Mouse (Mus musculus): Measurements from ENCODE around the gene Slco3a1. TPM values are rescaled to one million over a fixed set of nuclear protein-coding genes. Genes with fewer than 3 reads are reported as not detected.
A peak's percentile ranks its signal among the peaks of the same experiment; 100 is the strongest.

Gene Slco3a1
- total RNA-seq, 4 experiments from 2014 or later, result 47.2 to 64.9 (median 57.2) TPM

- DNase-seq (ENCODE audit: low spot score in 2 of 2), result no peak
Observed at GRCm38 (mm10) chr7:74487727-74488126, 66.9 kb downstream of the Slco3a1 start.

DNA sequence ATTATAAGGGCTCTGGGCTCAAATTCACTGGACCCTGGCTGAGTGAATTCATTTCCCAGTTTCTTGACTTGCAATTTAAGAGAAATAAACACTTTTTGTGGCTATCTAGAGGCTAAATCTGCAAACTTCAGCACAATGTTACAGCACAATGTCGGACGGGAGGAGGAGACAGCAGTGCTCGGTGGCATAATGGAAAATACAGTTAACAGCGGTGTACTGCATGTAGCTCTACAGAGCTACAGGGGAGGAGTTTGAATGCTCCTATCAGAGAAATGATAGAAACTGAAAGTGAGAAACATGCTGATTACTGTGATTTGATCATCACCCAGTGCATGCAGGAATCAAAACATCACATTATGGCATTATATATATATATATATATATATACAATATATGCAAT, 68.5 kb downstream of the Slco3a1 start:
- DNase-seq (ENCODE audit: low spot score in 2 of 2), result no peak

DNA sequence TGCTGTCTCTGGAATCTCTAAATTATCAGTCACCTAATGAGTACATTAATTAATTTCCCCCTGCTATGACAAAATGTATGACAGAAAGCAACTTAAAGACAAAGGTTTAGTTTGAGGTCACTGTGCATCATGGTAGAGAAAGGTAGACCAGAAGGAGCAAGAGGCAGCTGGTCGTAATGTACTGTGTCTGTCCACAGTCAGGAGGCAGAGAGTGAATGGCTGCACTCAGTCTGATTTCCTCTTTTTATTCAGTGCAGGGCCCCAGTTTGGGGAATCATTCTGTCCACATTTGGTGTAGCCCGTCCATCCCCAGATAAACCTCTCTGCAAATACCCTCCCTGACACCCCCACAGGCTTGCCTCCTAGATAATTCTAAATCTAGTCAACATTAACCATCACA, 68.9 kb downstream of the Slco3a1 start:
- DNase-seq (ENCODE audit: low spot score in 2 of 2), result no peak

GRCm38 (mm10) chr7:74484024-74484385, 70.6 kb downstream of the Slco3a1 start:
- DNase-seq (ENCODE audit: low spot score in 2 of 2), result no peak

GRCm38 (mm10) chr7:74483294-74484023, 71.1 kb downstream of the Slco3a1 start:
- no peak for DNase-seq (ENCODE audit: low spot score in 2 of 2)

DNA sequence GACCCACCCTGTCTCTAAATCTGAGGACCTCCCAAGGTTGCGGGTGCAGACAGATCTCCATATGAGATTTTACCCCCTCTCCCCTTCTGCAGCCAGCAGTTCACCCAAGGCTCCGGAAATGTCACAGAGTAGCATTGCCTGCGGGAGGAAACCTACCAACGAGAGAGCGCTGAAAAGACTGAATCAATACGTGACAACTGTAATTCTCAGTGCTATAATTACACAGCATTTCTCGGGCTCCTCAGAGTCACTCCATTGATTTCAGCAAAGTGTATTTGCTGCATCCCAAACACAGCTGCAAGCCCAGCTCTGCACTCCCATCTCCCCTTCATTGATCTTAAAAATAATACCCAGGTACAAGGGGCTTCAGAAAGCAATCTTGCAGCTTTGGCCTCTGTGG, 82.8 kb downstream of the Slco3a1 start:
- DNase-seq (ENCODE audit: low spot score in 2 of 2), result no peak

DNA sequence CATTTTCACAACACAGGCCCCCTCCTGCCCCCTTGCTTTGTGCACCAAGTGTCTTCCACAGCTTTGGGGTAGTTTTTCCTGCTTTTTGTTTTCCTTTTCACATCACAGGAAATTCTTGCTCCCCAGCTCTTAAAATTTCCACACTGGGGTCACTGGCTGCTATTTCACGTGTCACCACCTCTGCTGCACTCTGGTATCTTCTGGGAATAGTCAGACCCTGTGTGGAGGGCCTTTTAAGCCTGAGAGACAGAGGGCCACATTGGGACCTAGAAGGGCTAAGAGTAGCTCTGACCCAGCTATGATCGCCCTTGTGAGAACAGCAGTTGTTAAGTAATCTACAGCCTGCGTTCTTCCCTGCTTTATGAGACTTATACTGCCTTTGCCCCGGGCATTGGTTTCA, 87.7 kb downstream of the Slco3a1 start:
- no peak for DNase-seq (ENCODE audit: low spot score in 2 of 2)

DNA sequence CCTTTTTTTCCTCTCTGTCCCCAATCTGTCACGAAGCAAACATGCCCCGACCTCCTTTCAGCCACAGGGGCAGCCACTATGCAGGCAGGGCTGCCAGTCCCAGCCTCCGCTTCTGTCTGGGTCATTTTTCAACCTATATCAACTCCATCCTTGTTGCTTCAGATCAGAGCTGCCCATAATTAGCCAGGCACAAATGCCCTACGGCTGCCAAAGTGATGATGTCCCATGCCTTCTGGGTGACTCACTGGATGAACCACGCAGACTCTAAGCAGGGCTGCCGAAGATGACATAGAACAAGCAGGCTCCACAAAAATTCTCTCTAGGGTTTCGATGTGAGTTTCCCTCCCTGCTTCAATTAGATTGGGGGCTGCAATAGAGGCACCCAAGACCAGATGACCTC, 89.9 kb downstream of the Slco3a1 start:
- DNase-seq (ENCODE audit: low spot score in 2 of 2), result no peak

- no peak for DNase-seq (ENCODE audit: low spot score in 2 of 2)
Observed at GRCm38 (mm10) chr7:74462451-74462850, 92.1 kb downstream of the Slco3a1 start.

GRCm38 (mm10) chr7:74461736-74462135, 92.8 kb downstream of the Slco3a1 start:
- DNase-seq (ENCODE audit: low spot score in 2 of 2), result no peak

GRCm38 (mm10) chr7:74461146-74461545, 93.4 kb downstream of the Slco3a1 start:
- no peak for DNase-seq (ENCODE audit: low spot score in 2 of 2)

GRCm38 (mm10) chr7:74459812-74460211, 94.8 kb downstream of the Slco3a1 start:
- DNase-seq (ENCODE audit: low spot score in 2 of 2), result no peak

DNA sequence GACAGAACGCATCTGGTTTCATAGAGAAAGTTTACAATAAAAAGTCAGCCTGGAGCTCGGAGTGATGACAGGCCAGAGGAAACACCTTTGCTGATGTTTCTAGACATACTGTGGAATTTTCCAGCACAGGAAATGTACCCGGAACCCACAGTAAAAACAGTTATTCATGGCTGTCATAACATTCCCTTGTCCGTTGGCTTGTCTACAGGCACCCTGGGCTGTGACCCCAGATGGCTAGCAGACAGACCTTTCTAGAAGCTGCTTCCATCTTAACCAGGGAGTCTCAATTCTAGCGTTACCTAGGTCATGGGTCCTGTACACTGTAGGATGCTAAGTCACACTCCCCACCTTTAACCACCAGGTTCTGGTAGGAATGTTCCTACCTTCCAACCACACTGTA, 95.3 kb downstream of the Slco3a1 start:
- DNase-seq (ENCODE audit: low spot score in 2 of 2), result no peak

DNA sequence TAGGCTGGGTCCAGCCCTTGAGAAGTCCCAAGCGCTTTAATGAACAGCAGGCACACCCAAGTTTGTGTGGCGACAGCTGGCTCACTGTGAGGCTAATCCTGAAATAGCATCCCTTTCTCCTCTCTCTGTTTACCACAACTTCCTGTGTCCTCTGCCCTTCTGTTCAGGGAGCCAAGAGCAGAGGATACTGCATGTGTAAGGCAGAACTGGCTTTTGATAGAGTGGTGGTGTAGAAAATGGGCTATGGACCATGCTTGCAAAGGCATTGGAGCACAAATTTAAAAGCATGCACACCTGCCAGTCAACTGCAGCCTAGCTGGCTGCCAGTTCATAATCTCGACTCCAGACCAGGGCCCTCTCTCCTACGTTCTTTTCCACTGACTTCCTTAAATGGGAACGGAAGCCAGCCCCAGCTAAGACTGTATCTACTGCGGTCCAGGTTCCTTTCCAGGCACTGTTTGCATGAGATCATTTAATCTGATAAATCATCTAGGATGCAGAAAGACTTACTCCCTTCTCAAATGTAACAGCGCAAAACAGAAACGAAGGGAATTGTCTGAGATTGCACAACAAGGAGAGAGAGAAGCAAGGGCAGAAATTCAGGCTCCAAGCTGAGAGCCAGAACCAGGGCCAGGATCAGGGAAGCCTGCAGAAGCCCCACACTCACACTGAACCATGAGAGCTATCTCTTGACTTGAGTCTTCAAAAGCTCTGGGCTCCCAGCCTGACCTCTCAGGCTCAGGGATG, 95.9 kb downstream of the Slco3a1 start:
- DNase-seq (ENCODE audit: low spot score in 2 of 2), result no peak

DNA sequence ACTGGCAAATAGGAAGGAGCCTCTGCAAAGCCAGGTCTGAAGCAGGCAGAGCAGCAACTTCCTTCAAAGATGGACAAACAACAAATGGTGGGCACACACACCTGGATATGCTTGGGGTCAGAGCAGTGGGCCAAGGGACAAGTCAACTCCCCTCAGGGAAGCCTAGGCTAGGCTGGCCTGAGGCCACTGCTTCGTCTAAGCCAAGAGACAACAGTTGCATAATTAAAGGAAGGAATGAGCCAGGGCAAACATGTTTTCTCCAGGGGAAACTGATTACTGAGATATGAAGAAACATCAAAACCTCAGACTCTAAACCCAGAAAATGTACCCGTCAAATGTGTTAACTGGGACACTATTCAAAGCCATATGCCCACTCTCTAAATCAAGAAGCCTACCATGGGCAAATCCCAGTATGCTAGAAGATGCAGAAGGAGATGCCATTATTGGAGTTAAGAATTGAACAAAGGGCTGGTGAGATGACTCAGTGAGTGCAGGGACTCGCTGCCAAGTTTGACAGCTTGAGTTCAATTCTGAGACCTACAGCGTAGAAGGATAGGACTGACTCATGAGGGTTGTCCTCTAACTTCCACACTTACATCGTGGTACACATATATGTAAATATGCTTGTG, 97.1 kb downstream of the Slco3a1 start:
- DNase-seq (ENCODE audit: low spot score in 2 of 2), result peak; percentile 42 to 70

GRCm38 (mm10) chr7:74456781-74457180, 97.8 kb downstream of the Slco3a1 start:
- no peak for DNase-seq (ENCODE audit: low spot score in 2 of 2)

GRCm38 (mm10) chr7:74451047-74451446, 103.5 kb downstream of the Slco3a1 start:
- DNase-seq (ENCODE audit: low spot score in 2 of 2), result no peak

DNA sequence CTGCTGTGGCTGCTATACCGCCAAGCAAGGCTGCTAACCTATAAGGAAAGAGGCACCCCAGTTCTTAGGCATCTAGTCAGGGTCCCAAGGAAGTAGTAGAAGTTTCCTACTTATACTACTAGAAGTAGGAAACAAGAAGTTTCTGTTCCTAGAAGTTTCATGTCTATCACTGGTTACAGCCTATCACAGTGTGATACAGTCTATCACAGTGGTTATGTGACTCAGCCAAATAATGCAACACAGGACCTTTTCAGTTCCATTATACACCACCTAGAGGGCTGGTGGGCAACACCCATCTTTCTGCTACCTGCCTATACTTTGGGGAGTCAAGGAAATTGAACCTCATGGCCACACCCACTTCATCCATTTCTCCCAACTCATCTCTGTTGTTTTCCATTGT, 104.8 kb downstream of the Slco3a1 start:
- DNase-seq (ENCODE audit: low spot score in 2 of 2), result no peak

- DNase-seq (ENCODE audit: low spot score in 2 of 2), result no peak
Observed at GRCm38 (mm10) chr7:74447781-74448180, 106.8 kb downstream of the Slco3a1 start.

DNA sequence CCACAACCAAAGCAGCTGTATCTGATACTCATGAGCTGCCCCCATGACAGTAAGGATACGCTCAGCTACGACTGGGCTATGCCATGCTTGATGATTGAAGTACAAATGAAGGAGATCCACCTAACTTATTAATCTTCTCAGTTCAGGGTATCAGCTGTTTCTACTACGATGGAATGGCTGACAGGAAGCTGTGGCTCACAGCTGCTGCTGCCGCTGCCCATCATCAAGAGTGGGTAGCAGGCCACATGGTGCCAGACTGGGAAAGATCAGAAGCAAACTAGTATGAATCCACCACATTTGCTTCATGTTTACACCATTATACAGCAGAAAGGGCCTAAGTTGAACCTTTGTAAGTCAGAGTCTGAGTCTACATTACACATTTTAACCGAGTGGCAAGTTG, 109.4 kb downstream of the Slco3a1 start:
- no peak for DNase-seq (ENCODE audit: low spot score in 2 of 2)

GRCm38 (mm10) chr7:74442380-74442779, 112.2 kb downstream of the Slco3a1 start:
- DNase-seq (ENCODE audit: low spot score in 2 of 2), result no peak

DNA sequence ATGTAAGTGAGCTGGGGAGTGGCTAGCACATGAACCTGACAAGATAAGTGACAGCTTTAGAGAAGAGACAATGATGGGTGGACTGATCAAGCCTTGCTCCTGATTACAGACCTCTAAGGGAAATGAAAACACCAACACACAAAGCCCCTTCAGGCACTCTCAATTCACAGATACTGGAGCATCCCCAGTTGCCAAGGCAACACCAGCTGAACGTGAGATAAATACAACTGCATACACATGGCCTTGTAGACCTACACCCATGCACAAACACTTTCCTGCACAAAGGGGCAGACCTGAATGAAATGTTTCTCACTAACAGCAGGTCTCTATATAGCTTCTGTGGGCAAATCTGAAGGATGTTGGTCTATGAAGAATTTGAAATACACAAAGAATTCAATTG, 117.0 kb downstream of the Slco3a1 start:
- no peak for DNase-seq (ENCODE audit: low spot score in 2 of 2)

DNA sequence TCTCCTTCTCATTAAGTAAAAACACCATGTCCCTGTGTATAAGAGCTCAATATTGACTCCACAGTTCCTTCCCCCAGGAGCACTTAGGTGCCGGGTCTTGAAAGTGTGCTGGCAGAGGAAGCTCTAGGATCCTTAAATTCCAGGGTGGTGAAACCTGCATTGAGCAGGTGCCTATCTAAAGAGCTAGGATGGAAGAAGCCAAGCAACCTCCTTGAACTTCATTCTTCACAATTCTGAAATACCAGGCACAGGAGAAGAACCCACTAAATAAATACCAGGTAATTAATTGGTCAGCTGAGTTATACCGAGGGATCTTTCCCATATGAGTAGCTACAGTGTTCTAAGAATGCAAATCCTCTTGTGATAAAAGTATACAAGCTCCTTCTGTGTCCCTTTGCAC, 117.9 kb downstream of the Slco3a1 start:
- DNase-seq (ENCODE audit: low spot score in 2 of 2), result no peak

Data from layer of hippocampus, adult 8-10 months (tissue).